Mouse (Mus musculus): Measurements from ENCODE around the gene Wsb2.
A peak's percentile ranks its signal among the peaks of the same experiment; 100 is the strongest.
"Not testable (repeated sequence)": the region's sequence is repeated elsewhere in the genome, so short reads cannot be mapped to it uniquely, and the experiment has no call there.

Gene Wsb2

DNA sequence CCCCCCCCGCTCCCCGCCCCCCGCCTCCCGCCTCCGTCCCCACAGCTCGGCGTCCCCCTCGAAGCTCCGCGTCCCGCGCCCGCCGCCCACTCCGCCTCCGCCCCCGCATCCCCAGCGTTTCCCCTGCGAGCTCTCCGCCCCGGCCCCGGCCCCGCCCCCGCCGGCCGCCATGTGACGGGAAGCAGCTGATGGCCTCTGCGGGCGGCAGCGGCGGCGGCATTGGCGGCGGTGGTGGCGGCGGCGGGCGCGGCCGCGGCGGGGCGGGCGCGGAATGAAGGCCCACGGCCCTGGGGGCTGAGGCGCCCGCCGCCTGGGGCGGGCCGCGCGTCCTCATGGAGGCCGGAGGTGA, at the start of gene Wsb2:
TSS of gene Wsb2 (plus strand) at position 176 of the 349 bp plus-strand sequence.
- peak; percentile 44 for DNase-seq (ENCODE audit: low read depth, low spot score)

DNA sequence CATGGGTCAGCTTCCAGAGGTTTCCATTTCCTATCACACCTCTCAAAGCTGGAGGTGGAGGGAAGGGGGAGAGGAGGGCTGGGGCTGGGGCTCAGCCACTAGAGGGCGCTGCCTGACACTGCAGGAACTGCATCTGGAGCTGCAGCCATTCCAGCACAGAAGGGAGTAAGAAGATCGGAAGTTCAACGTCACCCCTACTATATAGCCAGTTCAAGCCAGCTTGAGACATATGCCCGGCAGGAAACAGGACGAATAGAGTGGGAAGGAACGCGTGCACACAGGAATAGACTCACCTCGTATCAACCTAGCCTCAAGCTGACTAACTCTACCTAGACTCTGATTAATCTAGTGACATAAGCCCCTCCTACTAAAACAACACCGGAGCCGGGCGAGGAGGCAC, 49.4 kb upstream of the Wsb2 start:
- DNase-seq (ENCODE audit: low read depth, low spot score): peak; percentile 95

DNA sequence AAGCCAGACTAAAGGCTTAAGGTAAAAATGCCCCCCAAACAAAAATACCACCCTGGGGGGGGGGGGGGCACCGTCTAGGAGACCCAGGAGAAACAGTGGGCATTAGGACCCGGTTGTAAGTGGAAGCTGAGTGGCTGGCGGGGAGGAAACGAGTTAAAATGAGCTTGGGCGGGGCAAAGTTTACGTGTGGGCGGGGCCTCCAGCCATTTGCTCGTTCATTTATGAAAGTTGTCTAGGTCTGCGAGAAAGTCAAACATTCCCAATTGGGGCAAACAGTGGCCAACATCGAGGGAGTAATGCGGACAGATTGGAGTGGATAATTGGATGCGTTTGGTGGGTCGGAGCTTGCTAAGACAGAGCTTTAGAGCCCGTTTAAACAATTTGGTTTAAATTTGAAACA, 43.7 kb upstream of the Wsb2 start:
- DNase-seq (ENCODE audit: low read depth, low spot score): peak; percentile 66

DNA sequence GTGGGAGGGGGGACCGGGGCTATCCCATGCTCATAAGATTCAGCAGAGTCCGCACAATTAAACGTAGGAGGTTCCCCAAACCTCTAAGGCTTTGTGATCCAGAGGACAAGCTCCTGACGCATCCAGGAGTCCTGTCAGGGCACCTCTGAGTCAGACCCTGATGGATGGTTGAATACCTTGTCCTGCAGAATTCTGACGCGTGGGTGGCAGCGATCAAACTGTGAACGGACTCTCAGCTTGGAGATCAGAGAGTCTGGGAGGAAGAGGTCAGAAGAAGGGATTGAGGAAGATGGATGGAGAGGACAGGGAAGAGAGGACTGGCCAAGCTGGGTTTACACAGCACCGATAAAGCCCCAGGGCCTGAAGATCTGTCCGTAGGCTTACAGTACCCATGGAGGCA, 43.2 kb upstream of the Wsb2 start:
- no peak for DNase-seq (ENCODE audit: low read depth, low spot score)

DNA sequence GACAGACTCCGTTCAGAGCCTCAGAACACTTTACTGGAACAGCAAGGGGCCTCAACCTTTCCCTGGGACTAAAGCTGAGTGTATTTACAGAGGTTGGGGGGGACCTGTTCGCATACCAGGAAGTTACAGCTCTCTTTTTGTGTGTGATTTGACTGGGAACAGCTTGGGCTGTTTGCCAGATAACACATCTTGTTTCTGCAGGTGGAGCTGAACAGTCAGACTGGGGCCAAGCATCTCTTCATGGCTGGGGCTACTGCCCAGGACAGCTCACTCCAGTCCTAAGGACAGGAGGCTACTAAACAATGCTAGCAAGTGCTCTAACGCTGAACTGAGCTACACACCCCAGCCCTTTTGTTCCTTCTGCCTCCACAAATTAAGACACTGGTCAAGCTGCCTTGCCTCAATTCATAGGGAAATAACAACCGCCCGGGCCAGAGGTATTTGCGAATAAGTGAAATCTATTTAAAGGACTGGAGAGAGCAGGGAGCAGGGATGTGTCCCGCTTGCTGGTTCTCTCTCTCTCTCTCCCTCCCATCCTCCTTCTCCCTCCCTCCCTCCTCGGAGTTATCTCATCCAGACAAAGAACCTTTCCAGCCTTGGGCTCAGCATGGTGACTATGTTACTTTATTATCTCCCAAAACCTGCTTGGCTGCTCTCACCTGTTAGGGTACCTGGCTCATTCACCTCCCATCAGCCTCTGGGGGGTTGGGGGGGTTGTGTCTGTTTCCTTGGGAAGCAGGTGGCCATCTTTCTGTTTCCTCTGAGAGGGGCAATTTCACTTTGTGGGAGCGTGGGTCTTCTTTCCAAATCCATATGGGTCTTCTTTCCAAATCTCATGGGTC, 42.3 kb upstream of the Wsb2 start:
- DNase-seq (ENCODE audit: low read depth, low spot score): peak; percentile 89

DNA sequence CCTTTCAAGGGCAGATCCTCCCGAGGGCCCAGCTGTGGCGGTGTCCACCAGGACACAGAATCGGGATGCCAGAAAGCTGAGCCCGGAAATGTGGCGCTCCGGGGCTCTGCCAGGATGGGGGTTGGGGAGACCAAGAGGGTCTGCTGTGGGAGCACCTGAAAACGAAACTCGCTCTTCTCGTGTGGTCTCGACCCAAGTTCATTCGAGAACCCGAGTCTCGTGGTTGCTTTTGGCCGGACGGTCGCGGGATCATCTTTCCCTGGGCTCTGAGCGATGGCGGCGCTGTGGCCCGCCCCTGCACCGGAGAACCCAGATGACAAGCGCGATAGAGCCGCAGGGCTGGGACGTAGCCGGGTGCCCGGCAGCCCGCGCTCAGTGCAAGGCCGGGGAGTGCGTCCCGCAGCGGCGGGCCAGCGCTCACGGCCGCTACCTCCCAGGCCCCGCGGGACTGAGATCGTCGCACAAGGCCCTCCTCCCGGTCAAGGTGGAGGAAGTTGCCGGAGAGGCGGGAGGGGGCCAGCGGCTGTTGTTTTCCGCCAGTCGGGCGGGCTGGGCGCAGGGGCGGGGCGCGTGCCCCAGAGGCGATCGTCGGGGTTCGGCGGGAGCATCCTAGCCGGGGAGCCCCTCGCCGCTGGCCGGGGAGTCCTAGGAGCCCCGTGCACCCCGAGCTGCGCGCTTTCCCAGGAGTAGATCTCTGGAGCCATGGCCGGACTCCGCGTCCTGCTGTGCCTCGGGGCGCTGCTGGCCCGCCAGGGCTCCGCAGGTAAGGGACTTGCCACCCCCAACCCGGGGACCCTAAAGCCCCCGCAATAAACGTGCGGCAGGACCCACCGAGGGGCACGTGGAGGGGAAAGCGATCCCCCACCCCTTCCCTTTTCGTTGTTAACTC, 38.1 kb upstream of the Wsb2 start, which contains the start of gene Vsig10:
TSS of gene Vsig10 (plus strand) at position 343 of the 889 bp plus-strand sequence.
- peak; percentile 58 for DNase-seq (ENCODE audit: low read depth, low spot score)

DNA sequence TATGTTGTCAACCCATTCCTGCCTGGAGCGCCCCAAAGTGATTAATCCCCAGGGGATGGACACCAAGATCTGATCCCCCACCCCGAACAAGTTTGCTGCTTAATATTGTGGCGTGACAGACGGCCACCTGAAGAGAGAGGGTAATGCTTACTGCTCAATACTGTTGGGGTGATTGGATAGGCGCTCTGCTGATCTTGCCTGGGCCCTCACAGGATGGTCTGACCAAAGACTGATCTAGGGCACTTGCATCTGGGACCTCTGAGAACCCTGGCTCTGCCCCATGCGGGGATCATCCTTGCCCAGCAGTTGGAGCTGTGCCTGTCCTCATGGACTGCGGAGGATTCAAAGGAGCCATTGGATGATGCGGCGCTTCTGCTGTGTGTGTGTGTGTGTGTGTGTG, 33.4 kb upstream of the Wsb2 start:
- DNase-seq (ENCODE audit: low read depth, low spot score): peak; percentile 55

DNA sequence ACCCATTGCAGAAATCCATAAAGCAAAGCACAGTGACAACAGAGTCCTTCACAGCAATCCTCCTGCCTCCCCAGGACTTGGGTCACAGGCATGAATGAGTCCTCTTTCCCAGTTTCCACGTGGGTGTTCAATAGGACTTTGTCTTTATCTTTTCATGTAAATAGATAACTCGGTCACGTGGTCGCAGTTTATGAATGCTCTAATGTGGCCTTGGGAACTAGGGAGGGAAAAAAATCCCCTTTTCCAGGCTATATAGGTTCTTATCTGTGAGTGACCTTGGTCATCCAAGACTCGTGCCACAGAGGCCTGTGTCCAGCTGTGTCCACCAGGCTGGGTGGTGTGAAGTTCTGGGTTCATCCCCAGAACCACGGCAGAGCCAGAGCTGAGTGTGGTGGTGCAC, 30.7 kb upstream of the Wsb2 start:
- no peak for DNase-seq (ENCODE audit: low read depth, low spot score)

DNA sequence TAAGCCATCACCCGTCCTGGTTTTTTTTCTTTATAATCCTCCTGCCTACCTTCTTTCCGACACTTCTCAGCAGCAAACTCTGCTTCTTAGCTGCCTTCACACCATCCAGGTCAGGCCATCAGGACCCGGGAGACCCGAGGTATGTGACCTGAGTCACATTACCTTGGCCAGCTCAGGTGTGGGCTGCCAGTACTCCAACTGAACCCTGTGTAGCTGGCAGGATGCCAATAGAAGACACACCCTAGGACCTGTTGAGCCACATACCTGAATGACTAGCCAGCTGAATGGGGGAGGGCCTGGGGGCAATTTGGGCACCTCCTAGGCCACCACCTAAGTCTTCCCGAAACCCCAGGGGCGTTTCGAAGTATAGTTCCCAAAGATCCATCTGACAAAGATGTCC, 26.6 kb upstream of the Wsb2 start:
- DNase-seq (ENCODE audit: low read depth, low spot score): peak; percentile 64

DNA sequence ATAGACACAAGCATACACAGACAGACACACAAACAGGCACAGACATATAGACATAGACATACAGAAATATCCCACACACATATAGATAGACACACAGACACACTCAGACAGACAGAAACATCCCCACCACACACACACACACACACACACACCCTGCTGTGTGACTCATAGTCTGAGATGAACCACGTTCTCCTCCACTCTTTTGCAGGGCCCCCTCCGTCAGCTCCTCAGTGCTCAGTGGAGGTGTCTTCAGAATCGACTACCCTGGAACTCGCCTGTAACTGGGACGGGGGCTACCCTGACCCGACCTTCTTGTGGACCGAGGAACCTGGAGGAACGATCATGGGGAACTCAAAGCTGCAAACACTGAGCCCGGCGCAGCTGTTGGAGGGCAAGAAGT, 19.1 kb upstream of the Wsb2 start:
- DNase-seq (ENCODE audit: low read depth, low spot score): no peak

DNA sequence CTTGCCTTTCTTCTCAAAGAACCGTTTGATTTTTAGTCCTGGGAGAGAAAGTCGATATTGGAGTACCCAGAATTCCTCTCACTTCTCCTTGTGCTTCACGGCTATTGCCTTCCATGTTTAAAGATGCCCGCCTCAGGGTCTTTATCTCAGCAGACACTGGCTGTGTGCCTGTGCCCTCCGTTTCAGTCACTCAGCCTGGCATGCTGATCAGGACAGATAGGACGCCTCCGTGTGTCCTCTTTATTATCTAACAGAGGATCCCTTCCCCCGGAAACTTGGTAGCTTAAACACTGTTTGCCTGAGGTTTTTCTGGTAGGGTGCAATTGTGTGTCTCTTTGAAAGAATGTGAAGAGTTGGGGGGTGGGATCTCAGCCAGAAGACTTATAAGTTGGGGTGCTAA, 18.6 kb upstream of the Wsb2 start:
- DNase-seq (ENCODE audit: low read depth, low spot score): no peak

DNA sequence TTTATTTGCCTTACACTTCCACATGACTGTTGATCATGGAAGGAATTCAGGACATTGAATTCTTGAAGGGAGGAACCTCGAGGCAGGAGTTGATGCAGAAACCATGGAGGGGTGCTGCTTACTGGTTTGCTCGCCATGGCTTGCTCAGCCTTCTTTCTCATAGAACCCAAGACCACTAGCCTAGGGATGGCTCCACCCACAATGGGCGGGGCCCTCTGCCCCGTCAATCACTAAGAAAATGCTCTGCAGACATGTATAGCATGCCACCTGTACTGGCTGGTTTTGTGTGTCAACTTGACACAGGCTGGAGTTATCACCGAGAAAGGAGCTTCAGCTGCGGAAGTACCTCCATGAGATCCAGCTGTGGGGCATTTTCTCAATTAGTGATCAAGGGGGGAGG, 17.0 kb upstream of the Wsb2 start:
- DNase-seq (ENCODE audit: low read depth, low spot score): no peak

DNA sequence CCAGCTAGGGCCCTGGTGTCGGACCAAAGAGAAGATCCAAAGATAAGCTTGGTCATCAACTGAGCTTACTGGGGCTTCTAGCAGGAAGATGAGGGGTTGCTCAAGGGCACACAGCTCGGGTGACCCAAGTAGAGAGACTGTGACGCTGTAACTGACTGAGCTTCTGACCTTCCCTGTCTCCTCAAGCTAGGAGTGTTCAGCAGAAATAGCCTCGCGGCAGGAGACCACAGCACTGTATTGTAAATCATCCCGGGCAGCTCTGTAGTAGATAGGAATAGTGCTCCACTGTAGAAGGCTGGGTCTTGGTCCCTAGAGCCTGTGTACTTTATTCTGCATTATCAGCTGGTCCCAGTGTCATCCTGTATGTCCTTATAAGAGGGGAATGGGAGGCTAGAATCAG, 15.2 kb upstream of the Wsb2 start:
- peak; percentile 64 for DNase-seq (ENCODE audit: low read depth, low spot score)

DNA sequence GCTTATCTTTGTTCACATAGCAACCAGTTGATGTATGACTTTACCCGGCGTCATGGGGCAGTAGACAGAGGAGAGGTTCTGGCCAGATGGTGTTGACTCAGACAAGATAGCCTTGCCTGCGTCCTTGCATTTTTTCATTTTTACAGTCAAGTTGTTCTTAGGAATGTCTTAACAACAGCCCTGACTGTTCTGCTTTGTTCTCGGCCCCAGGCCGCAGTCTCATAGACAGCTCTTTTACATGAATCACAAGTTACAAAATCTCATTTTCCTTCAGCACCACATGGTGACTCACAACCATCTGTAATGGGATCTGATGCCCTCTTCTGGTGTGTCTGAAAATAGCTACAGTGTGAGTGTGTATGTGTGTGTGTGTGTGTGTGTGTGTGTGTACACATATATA, 12.6 kb upstream of the Wsb2 start:
- DNase-seq (ENCODE audit: low read depth, low spot score): not testable (repeated sequence)

DNA sequence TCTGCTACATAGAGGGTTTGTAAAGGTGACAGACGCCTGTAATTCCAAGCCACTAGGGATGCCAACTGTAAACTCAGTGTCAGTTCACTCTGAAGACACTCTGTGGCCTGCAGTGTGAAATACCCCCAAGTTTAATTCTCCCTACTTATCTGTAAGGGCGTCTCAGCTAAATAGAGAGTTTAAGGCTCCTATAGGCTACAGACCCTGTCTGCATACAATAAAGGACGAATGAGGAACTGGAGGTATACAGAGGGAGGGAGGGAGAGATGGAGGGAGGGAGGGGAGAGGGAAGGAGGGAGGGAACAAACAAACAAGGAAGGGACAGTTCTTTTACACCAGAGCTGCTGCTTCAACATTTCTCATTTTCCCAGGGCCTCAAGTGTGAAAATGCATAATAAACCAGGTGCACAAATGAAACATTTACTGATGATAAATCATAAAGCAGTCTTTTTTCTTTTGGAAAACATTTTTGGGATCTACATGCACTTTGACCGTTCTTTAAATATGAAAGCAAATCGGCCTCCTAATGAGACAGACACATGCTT, 11.6 kb upstream of the Wsb2 start:
- DNase-seq (ENCODE audit: low read depth, low spot score): no peak

DNA sequence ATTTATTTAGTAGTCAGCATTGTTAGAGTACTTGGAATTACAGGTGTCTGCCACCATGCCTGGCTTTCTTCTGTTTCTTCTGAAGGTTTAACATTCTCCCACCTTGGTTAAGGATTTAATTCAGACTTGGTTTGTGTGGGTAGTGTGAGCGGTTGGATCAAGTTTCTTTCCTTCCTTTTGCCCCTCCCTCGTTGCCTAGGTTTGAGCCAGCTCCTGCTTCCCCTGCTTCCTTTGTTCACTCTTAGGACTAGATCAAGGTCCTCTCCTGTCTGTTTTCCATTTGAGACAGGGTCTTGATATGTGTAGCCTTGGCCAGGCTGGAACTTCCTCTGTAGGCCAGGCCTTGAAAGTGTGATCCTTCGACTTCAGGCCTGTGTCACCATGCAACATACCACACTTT, 10.8 kb upstream of the Wsb2 start:
- no peak for DNase-seq (ENCODE audit: low read depth, low spot score)

DNA sequence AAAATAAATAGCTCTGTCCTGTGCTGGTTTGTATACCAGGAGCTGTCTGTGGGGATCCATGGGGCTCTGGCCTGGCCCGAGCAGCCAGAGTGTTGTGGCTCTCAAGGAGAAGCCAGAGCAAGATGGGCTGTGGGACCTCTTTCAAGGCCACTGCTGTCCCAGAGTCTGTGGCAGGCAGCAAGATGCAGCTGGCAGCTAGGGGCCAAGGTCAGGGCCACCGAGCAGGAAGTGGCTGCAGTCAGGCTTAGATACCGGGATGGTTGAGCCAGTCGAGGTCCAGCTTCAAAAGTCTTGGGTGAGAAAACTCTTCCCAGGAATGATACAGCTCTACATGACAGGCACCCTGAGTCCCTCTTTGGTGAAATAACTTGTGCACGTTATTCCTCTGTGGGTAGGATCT, 10.1 kb upstream of the Wsb2 start:
- no peak for DNase-seq (ENCODE audit: low read depth, low spot score)

DNA sequence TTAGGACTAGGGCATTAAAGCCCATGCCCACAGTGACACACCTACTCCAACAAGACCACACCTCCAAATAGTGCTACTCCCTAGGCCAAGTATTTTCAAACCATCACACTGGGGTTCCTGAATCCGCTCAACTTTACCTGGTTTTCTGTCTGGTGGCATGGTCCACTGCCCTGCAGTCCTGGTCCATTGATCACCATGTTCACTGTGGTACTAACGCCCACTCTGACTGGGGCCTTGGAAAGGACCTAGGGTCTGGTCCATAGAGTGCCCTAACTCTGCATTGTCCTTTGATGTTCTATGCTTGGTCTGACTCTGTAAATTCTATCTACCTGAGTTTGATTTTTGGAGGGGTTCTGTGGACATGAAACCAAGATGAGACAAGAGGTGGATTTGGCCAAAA, 9.3 kb upstream of the Wsb2 start:
- DNase-seq (ENCODE audit: low read depth, low spot score): no peak

DNA sequence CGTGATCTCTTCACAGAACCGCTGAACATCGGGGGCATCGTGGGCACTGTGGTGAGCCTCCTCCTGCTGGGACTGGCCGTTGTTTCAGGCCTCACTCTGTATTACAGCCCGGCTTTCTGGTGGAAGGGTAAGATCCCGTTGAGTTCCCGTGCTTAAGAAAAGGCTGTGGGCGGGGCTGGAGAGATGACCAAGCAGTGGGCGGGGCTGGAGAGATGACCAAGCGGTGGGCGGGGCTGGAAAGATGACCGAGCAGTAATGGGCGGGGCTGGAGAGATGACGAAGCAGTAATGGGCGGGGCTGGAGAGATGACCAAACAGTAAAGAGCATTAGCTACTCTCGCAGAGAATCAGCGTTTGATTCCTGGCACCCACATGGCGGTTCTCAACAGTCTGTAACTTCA, 8.8 kb upstream of the Wsb2 start:
- DNase-seq (ENCODE audit: low read depth, low spot score): peak; percentile 86

DNA sequence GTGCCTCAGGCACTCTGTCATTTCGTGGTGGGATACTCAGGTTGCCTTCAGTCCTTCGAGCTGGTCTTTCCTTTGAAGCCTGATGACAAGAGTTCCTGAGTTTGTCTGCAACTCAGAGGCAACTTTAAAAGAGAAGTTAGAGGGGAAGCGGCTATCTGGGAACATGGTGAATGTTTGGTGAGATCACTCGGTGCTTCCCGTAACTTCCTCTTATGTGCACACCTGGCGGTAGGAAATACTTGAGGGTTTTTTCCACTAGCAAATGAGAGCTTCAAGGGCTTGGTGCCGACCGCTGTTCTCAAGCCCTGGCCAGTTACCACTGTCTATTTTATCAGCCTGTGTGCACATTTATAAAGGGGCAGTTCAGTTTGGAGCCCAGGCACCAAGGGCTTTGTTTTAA, 3.0 kb upstream of the Wsb2 start:
- no peak for DNase-seq (ENCODE audit: low read depth, low spot score)

DNA sequence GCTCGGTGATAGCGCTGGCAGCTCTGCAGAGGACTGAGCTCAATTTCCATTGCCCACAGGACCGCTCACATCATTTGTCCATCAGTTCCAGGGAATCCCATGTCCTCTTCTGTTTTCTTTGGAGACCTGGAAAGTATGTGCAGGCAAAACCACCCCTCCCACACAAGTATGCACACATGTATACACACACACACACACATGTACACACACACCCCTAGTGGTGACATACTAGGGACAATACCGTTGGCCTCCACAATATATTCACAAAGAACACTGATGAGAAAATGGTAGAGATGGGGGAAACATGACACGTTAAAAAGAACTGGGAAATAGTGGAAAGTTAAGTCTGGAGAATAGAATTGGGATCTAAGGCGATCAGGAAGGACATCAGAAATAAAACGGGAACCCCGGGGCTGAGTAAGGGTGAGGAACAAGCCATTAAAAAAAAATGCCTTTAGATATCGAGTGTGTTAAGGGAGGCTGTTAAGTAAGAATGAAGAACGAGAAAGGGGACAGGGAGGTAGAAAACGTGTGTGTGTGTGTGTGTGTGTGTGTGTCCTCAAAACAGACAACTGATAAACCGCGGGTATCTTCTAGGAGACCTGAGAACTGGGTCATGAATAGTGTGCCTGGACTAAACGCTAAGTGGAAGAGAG, 1.3 kb upstream of the Wsb2 start:
- no peak for DNase-seq (ENCODE audit: low read depth, low spot score)

Data from ES-CJ7 (cell line).